21 mouse cellular contexts compared by ENCODE assay signal in the genomic region with DNA sequence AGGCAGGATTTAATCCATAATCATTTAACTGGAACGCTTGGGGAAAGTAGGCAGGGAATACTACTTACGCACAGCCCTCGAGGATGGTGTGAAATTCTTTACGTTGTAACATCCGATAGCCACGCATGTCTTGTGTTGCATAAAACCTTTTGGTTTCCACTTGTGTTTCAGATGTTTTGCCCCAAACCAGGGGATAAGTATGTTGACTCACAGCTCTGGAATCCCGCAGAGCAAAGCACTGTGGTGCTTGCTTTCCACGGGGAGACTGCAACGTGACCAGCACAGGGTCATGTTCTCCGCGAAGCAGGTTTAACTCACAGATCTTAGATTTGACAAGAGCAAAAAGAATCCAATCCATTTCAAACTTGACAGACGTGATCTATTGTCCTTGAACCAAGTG. TPM values are rescaled to one million over a fixed set of nuclear protein-coding genes. Genes with fewer than 3 reads are reported as not detected.
DNase-seq lines count a peak whose midpoint lies in the region; ATAC-seq and TF ChIP-seq lines count a peak whose summit lies in the region.
"Had no signal": no experiment of that assay in that cellular context is flagged by ENCODE, and none has a peak within 500 bp of the region (broad histone marks: within the 10 kb centered on the region; RNA-seq: fewer than 3 reads in every experiment).

No protein-coding gene starts in this region.

- no peak overlapping the region for H3K4me3 ChIP-seq in heart, embryonic 10.5 days
- no peak overlapping the region for H3K4me3 ChIP-seq in stomach, embryonic 16.5 days (replicated peaks; ENCODE audit: low read length)
- no peak overlapping the region for H3K4me3 ChIP-seq in stomach, postnatal 0 days (ENCODE audit: low read depth, low read length)
- H3K4me3 ChIP-seq in embryonic fibroblast, embryonic 13.5 days (ENCODE audit: insufficient read depth, low read length): no peak overlapping the region
- H3K4me3 ChIP-seq: embryonic facial prominence, embryonic 15.5 days; forebrain, embryonic 12.5 days; heart, embryonic 12.5 days; layer of hippocampus, adult 2 months; limb, embryonic 12.5 days; megakaryocyte, embryonic 14.5 days; stomach, embryonic 15.5 days had no signal

- no peak for DNase-seq in heart, embryonic 10.5 days (ENCODE audit: low spot score)
- DNase-seq in heart, postnatal 14 days: no peak
- no peak for DNase-seq in stomach, postnatal 0 days (ENCODE audit: low spot score)
- DNase-seq in lung, postnatal 4 days: peak; percentile 40 to 53
- DNase-seq in thymus, adult 18-20 months: no peak
- DNase-seq in left cerebral cortex, adult 9 months (ENCODE audit: low spot score in 2 of 2): no peak
- DNase-seq: cerebellum, adult 9-11 months; gastrocnemius, postnatal 36 days; heart, postnatal 4 days; kidney, postnatal 10 days; thymus, postnatal 25 days had no signal

- no peak overlapping the region for H3K9ac ChIP-seq in stomach, embryonic 16.5 days (ENCODE audit: low read length)
- no peak overlapping the region for H3K9ac ChIP-seq in stomach, postnatal 0 days (ENCODE audit: low read length)
- H3K9ac ChIP-seq: embryonic facial prominence, embryonic 15.5 days; forebrain, embryonic 12.5 days; heart, embryonic 12.5 days; limb, embryonic 12.5 days; liver, embryonic 14.5 days; stomach, embryonic 15.5 days had no signal

- no peaks in the 10 kb centered on the region for H3K36me3 ChIP-seq in heart, embryonic 10.5 days
- no peaks in the 10 kb centered on the region for H3K36me3 ChIP-seq in stomach, embryonic 16.5 days (ENCODE audit: control insufficient read depth, insufficient read depth, low read length)
- no peaks in the 10 kb centered on the region for H3K36me3 ChIP-seq in stomach, postnatal 0 days (ENCODE audit: control insufficient read depth, insufficient read depth, low read length)
- H3K36me3 ChIP-seq: embryonic facial prominence, embryonic 15.5 days; forebrain, embryonic 12.5 days; heart, embryonic 12.5 days; limb, embryonic 12.5 days; stomach, embryonic 15.5 days had no signal

- no peak for TF ChIP-seq EP300 in stomach, postnatal 0 days (optimal IDR thresholded peaks at IDR 0.05)

- no peak for TF ChIP-seq POLR2A in embryonic fibroblast, embryonic 13.5 days (IDR thresholded peaks at IDR 0.05; ENCODE audit: low read depth, low read length)

- no peaks in the 10 kb centered on the region for H3K9me3 ChIP-seq in heart, embryonic 10.5 days
- no peaks in the 10 kb centered on the region for H3K9me3 ChIP-seq in stomach, embryonic 16.5 days (replicated peaks; ENCODE audit: control insufficient read depth, low read length)
- H3K9me3 ChIP-seq in stomach, postnatal 0 days (ENCODE audit: control insufficient read depth, low read length): no peaks in the 10 kb centered on the region
- H3K9me3 ChIP-seq: embryonic facial prominence, embryonic 15.5 days; forebrain, embryonic 12.5 days; heart, embryonic 12.5 days; limb, embryonic 12.5 days; megakaryocyte, embryonic 14.5 days; stomach, embryonic 15.5 days had no signal

- WGBS in heart, embryonic 10.5 days: 71% methylated on average over 12 of the region's 12 CpGs
- 56% methylated on average over 12 of the region's 12 CpGs for WGBS in stomach, embryonic 16.5 days
- WGBS in stomach, postnatal 0 days: 51% methylated on average over 12 of the region's 12 CpGs

- peaks cover 19% of the 10 kb centered on the region for H3K4me1 ChIP-seq in heart, embryonic 10.5 days
- 0 out of 2 replicates have a peak, but pooled peaks cover 8% of the 10 kb centered on the region for H3K4me1 ChIP-seq in stomach, embryonic 16.5 days (ENCODE audit: control insufficient read depth, insufficient read depth, low read length)
- no peaks in the 10 kb centered on the region for H3K4me1 ChIP-seq in stomach, postnatal 0 days (replicated peaks; ENCODE audit: control insufficient read depth, insufficient read depth)
- H3K4me1 ChIP-seq in embryonic fibroblast, embryonic 13.5 days (ENCODE audit: control insufficient read depth, insufficient read depth, low read length): peaks cover 16% of the 10 kb centered on the region
- H3K4me1 ChIP-seq: forebrain, embryonic 12.5 days; stomach, embryonic 15.5 days had no signal

- H3K4me2 ChIP-seq in stomach, embryonic 16.5 days (ENCODE audit: low read depth, low read length): no peak overlapping the region
- no peak overlapping the region for H3K4me2 ChIP-seq in stomach, postnatal 0 days (replicated peaks; ENCODE audit: low read depth)
- H3K4me2 ChIP-seq: embryonic facial prominence, embryonic 15.5 days; forebrain, embryonic 12.5 days; heart, embryonic 12.5 days; limb, embryonic 12.5 days; stomach, embryonic 15.5 days had no signal

- no peaks in the 10 kb centered on the region for H3K27me3 ChIP-seq in heart, embryonic 10.5 days (ENCODE audit: insufficient read depth, poor library complexity, severe bottlenecking)
- no peaks in the 10 kb centered on the region for H3K27me3 ChIP-seq in stomach, embryonic 16.5 days (ENCODE audit: control insufficient read depth, insufficient read depth, low read length)
- no peaks in the 10 kb centered on the region for H3K27me3 ChIP-seq in stomach, postnatal 0 days (ENCODE audit: control insufficient read depth, insufficient read depth, low read length)
- H3K27me3 ChIP-seq: embryonic facial prominence, embryonic 15.5 days; forebrain, embryonic 12.5 days; heart, embryonic 12.5 days; limb, embryonic 12.5 days; megakaryocyte, embryonic 14.5 days; stomach, embryonic 15.5 days had no signal

- intact Hi-C loops in heart, postnatal 14 days (cut with DNase I): no loop called here

- no peak for ATAC-seq in stomach, embryonic 16.5 days (ENCODE audit: insufficient read depth, low FRiP score)
- ATAC-seq in stomach, postnatal 0 days (ENCODE audit: low FRiP score, low TSS enrichment): no peak

- TF ChIP-seq CTCF in stomach, postnatal 0 days (IDR thresholded peaks at IDR 0.05; ENCODE audit: low read depth): no peak
- no peak for TF ChIP-seq CTCF in embryonic fibroblast, embryonic 13.5 days (IDR thresholded peaks at IDR 0.05; ENCODE audit: borderline replicate concordance, insufficient read depth, low read length)

- peak overlapping the region; percentile 2; the same call in 1 of the 2 replicates for H3K27ac ChIP-seq in heart, embryonic 10.5 days
- peak overlapping the region; percentile 44; the same call in 1 of the 2 replicates for H3K27ac ChIP-seq in stomach, embryonic 16.5 days (ENCODE audit: low read length)
- H3K27ac ChIP-seq in stomach, postnatal 0 days (replicated peaks): no peak overlapping the region
- peak overlapping the region; percentile 84 for H3K27ac ChIP-seq in embryonic fibroblast, embryonic 13.5 days (ENCODE audit: insufficient read depth, low read length)
- H3K27ac ChIP-seq: embryonic facial prominence, embryonic 15.5 days; forebrain, embryonic 12.5 days; layer of hippocampus, adult 2 months; limb, embryonic 12.5 days; liver, embryonic 14.5 days; stomach, embryonic 15.5 days had no signal

RNA-seq across cellular contexts. Expression of gene Ice1, which starts 18.1 kb away (rescaled TPM):
- 16.8 and 20.3 TPM in 2 replicates for polyA plus RNA-seq in heart, embryonic 10.5 days (2016; fragmentation: Nextera tagmentation; extraction: Ambion mirVana)
- total RNA-seq in heart, postnatal 14 days (2021): 10 to 100 TPM; 30.3 to 32.7 TPM
- polyA plus RNA-seq in stomach, embryonic 16.5 days (2015; fragmentation: Nextera tagmentation; extraction: Ambion mirVana): 15.2 and 15.8 TPM in 2 replicates
- 6.0 and 7.3 TPM in 2 replicates for polyA plus RNA-seq in stomach, postnatal 0 days (2015; fragmentation: Nextera tagmentation; extraction: Ambion mirVana)
- 44.4 and 52.2 TPM in 2 replicates for polyA plus RNA-seq in embryonic fibroblast, embryonic 13.5 days (2011; ENCODE audit: insufficient read length, low read depth, missing spikeins)

Comparison
In these comparisons a context has a peak if more than half of its experiments do, and no peak if none do; other contexts are left out.
1. DNase-seq: peak in lung, postnatal 4 days (2 of 2); none in heart, embryonic 10.5 days (single experiment), heart, postnatal 14 days (0 of 2), stomach, postnatal 0 days (single experiment), thymus, adult 18-20 months (0 of 2) and left cerebral cortex, adult 9 months (0 of 2).